Mouse (Mus musculus) hindbrain, embryonic 16.5 days (tissue): ENCODE measurements around the gene Pkig. TPM values are rescaled to one million over a fixed set of nuclear protein-coding genes. Genes with fewer than 3 reads are reported as not detected.
"Not testable (repeated sequence)": the region's sequence is repeated elsewhere in the genome, so short reads cannot be mapped to it uniquely, and the experiment has no call there.

Experiments
- ATAC-seq: fragments of 200-750 bp; cut with Nextera tagmentation; 2 replicates; pipeline ENCODE4 v1.8.0; 2017; ENCODE audit warnings: moderate TSS enrichment, moderate library complexity
- H3K27ac ChIP-seq: fragments of 300-500 bp; sonication (generic); 2 replicates; pipeline ENCODE4 v1.5.1; 2014; ENCODE audit warnings: low read depth, mild to moderate bottlenecking, control low read depth, low read length, moderate library complexity
- H3K27me3 ChIP-seq: fragments of 300-500 bp; sonication (generic); replicated peaks from 2 replicates; pipeline ENCODE4 v1.6.1; 2014; ENCODE audit warnings: low read length; ENCODE audit not compliant: control insufficient read depth, insufficient read depth
- H3K36me3 ChIP-seq: fragments of 300-500 bp; sonication (generic); 2 replicates; pipeline ENCODE4 v1.6.1; 2014; ENCODE audit warnings: mild to moderate bottlenecking, low read length, moderate library complexity, mixed read lengths; ENCODE audit not compliant: control insufficient read depth, insufficient read depth
- H3K4me1 ChIP-seq: fragments of 300-500 bp; sonication (generic); 2 replicates; pipeline ENCODE4 v1.6.1; 2014; ENCODE audit warnings: low read depth, low read length; ENCODE audit not compliant: control insufficient read depth, insufficient read depth
- H3K4me2 ChIP-seq: fragments of 300-500 bp; sonication (generic); 2 replicates; pipeline ENCODE4 v1.6.1; 2014; ENCODE audit warnings: mild to moderate bottlenecking, low read length, control low read depth, moderate library complexity
- H3K4me3 ChIP-seq: fragments of 300-500 bp; sonication (generic); 2 replicates; pipeline ENCODE4 v1.5.1; 2014; ENCODE audit warnings: mild to moderate bottlenecking, low read length, control low read depth, moderate library complexity
- H3K9ac ChIP-seq: fragments of 300-500 bp; sonication (generic); 2 replicates; pipeline ENCODE4 v1.6.1; 2014; ENCODE audit warnings: low read depth, mild to moderate bottlenecking, control low read depth, low read length, moderate library complexity
- H3K9me3 ChIP-seq: fragments of 300-500 bp; sonication (generic); 2 replicates; pipeline ENCODE4 v1.6.1; 2014; ENCODE audit warnings: mild to moderate bottlenecking, low read length, moderate library complexity; ENCODE audit not compliant: control insufficient read depth
- WGBS: fragments of 180-500 bp; shearing (Covaris S2); extraction: QIAGEN DNeasy Blood & Tissue Kit; methylation state at CpG from one replicate; pipeline ENCODE4 v1.1.7; 2014; 5-methylcytosine and 5-hydroxymethylcytosine counted together
- polyA plus RNA-seq: library from polyadenylated mRNA; unstranded; fragments of >200 nt; fragmentation: Nextera tagmentation; extraction: Ambion mirVana; gene quantifications from 2 replicates; pipeline ENCODE4 v1.2.1, GENCODE M21; 2015

Gene Pkig
- polyA plus RNA-seq, 1 experiment from 2014 or later = 127 TPM

- Histone ChIP-seq H3K4me2 (no peak overlapping the region), H3K4me1 (no peaks in the 10 kb centered on the region), H3K9me3 (no peaks in the 10 kb centered on the region), H3K9ac (no peak overlapping the region), H3K36me3 (peaks cover 27% of the 10 kb centered on the region), H3K4me3 (no peak overlapping the region), H3K27me3 (no peaks in the 10 kb centered on the region), H3K27ac (no peak overlapping the region)
- ATAC-seq = no peak
- 73% methylated on average over 3 of the region's 3 CpGs for WGBS
These were observed 40.8 kb upstream of the Pkig start for GRCm38 (mm10) chr2:163617232-163617863.

- Histone ChIP-seq H3K4me2 (no peak overlapping the region), H3K4me1 (no peaks in the 10 kb centered on the region), H3K4me3 (no peak overlapping the region), H3K27me3 (no peaks in the 10 kb centered on the region), H3K9ac (no peak overlapping the region), H3K27ac (no peak overlapping the region), H3K36me3 (peaks cover 27% of the 10 kb centered on the region), H3K9me3 (no peaks in the 10 kb centered on the region)
- ATAC-seq = no peak
- WGBS = 96% methylated on average over 4 of the region's 4 CpGs
These were observed 40.3 kb upstream of the Pkig start for GRCm38 (mm10) chr2:163617874-163618273.

- Histone ChIP-seq H3K27ac (no peak overlapping the region), H3K36me3 (peaks cover 25% of the 10 kb centered on the region), H3K4me1 (no peaks in the 10 kb centered on the region), H3K9ac (no peak overlapping the region), H3K4me3 (no peak overlapping the region), H3K9me3 (no peaks in the 10 kb centered on the region), H3K4me2 (no peak overlapping the region), H3K27me3 (no peaks in the 10 kb centered on the region)
- WGBS = 91% methylated on average over 8 of the region's 8 CpGs
- ATAC-seq = no peak
These were observed 37.7 kb upstream of the Pkig start for GRCm38 (mm10) chr2:163620451-163620850.

GRCm38 (mm10) chr2:163621401-163621800 lies 36.8 kb upstream of the Pkig start:
- H3K9ac ChIP-seq, H3K4me2 ChIP-seq, H3K4me3 ChIP-seq, H3K4me1 ChIP-seq, ATAC-seq, H3K9me3 ChIP-seq, H3K27ac ChIP-seq, H3K27me3 ChIP-seq: not testable (repeated sequence)
- 93% methylated on average over 3 of the region's 3 CpGs for WGBS
- peaks cover 26% of the 10 kb centered on the region for H3K36me3 ChIP-seq

- Histone ChIP-seq H3K9ac (no peak overlapping the region), H3K36me3 (peaks cover 44% of the 10 kb centered on the region), H3K4me3 (no peak overlapping the region), H3K27ac (no peak overlapping the region), H3K9me3 (no peaks in the 10 kb centered on the region), H3K4me2 (no peak overlapping the region), H3K27me3 (no peaks in the 10 kb centered on the region), H3K4me1 (no peaks in the 10 kb centered on the region)
- no peak for ATAC-seq
- WGBS = 93% methylated on average over 4 of the region's 4 CpGs
These were observed 27.0 kb upstream of the Pkig start for GRCm38 (mm10) chr2:163631223-163631622.

- H3K9me3 ChIP-seq = no peaks in the 10 kb centered on the region
- no peak overlapping the region for H3K4me3 ChIP-seq
- H3K9ac ChIP-seq = no peak overlapping the region
- no peaks in the 10 kb centered on the region for H3K27me3 ChIP-seq
- WGBS = 99% methylated on average over 2 of the region's 2 CpGs
- H3K36me3 ChIP-seq = peaks cover 40% of the 10 kb centered on the region
- ATAC-seq = no peak
- H3K4me1 ChIP-seq = no peaks in the 10 kb centered on the region
- no peak overlapping the region for H3K4me2 ChIP-seq
- H3K27ac ChIP-seq = no peak overlapping the region
These were observed 26.5 kb upstream of the Pkig start for GRCm38 (mm10) chr2:163631715-163632114.

- H3K27ac ChIP-seq = no peak overlapping the region
- no peaks in the 10 kb centered on the region for H3K9me3 ChIP-seq
- H3K36me3 ChIP-seq = peaks cover 29% of the 10 kb centered on the region
- WGBS = 92% methylated on average over 2 of the region's 2 CpGs
- H3K27me3 ChIP-seq = no peaks in the 10 kb centered on the region
- H3K4me1 ChIP-seq = 0 out of 2 replicates have a peak, but pooled peaks cover 1% of the 10 kb centered on the region
- H3K4me3 ChIP-seq = no peak overlapping the region
- H3K9ac ChIP-seq = no peak overlapping the region
- no peak overlapping the region for H3K4me2 ChIP-seq
- no peak for ATAC-seq
These were observed 24.0 kb upstream of the Pkig start for GRCm38 (mm10) chr2:163634211-163634610.

- ATAC-seq = no peak
- WGBS = 96% methylated on average over 2 of the region's 2 CpGs
- no peak overlapping the region for H3K4me3 ChIP-seq
- H3K27me3 ChIP-seq = no peaks in the 10 kb centered on the region
- H3K9me3 ChIP-seq = no peaks in the 10 kb centered on the region
- peaks cover 13% of the 10 kb centered on the region for H3K36me3 ChIP-seq
- H3K4me1 ChIP-seq = 0 out of 2 replicates have a peak, but pooled peaks cover 2% of the 10 kb centered on the region
- no peak overlapping the region for H3K27ac ChIP-seq
- H3K4me2 ChIP-seq = no peak overlapping the region
- H3K9ac ChIP-seq = no peak overlapping the region
These were observed 22.1 kb upstream of the Pkig start for GRCm38 (mm10) chr2:163636057-163636456.

GRCm38 (mm10) chr2:163637655-163638266 lies 20.4 kb upstream of the Pkig start:
- H3K9me3 ChIP-seq = no peaks in the 10 kb centered on the region
- peaks cover 8% of the 10 kb centered on the region for H3K4me1 ChIP-seq
- peaks cover 6% of the 10 kb centered on the region; the same call in 1 of the 2 replicates for H3K36me3 ChIP-seq
- no peak overlapping the region for H3K4me3 ChIP-seq
- H3K4me2 ChIP-seq = no peak overlapping the region
- WGBS = 74% methylated on average over 5 of the region's 5 CpGs
- H3K27me3 ChIP-seq = no peaks in the 10 kb centered on the region
- no peak overlapping the region for H3K27ac ChIP-seq
- H3K9ac ChIP-seq = no peak overlapping the region
- ATAC-seq = no peak
